Comparison of ENCODE assay signal across 8 mouse cellular contexts in genomic region chr7:143295356-143296000, GRCm38 (mm10).
DNase-seq lines count a peak whose midpoint lies in the region; ATAC-seq and TF ChIP-seq lines count a peak whose summit lies in the region.

No protein-coding gene starts in this region.

- TF ChIP-seq POLR2A in cerebellum, adult 2 months (IDR thresholded peaks at IDR 0.05; ENCODE audit: borderline replicate concordance, insufficient read depth, low read length), result 0 out of 2 replicates have a peak, but pooled peaks have one; percentile 5
- TF ChIP-seq POLR2A in testis, adult 2 months (IDR thresholded peaks at IDR 0.05; ENCODE audit: control insufficient read depth, low read depth, low read length), result no peak; the same call in 1 of the 2 replicates

- no peaks in the 10 kb centered on the region; the same call in 1 of the 2 replicates for H3K4me1 ChIP-seq in cerebellum, adult 2 months (ENCODE audit: control insufficient read depth, insufficient read depth, low read length)
- 0 out of 2 replicates have a peak, but pooled peaks cover 5% of the 10 kb centered on the region for H3K4me1 ChIP-seq in forebrain, postnatal 0 days (ENCODE audit: insufficient read depth)
- H3K4me1 ChIP-seq in liver, embryonic 13.5 days (replicated peaks), result peaks cover 32% of the 10 kb centered on the region
- H3K4me1 ChIP-seq in testis, adult 2 months (ENCODE audit: control insufficient read depth, insufficient read depth, low read length), result peaks cover 5% of the 10 kb centered on the region

- no peaks in the 10 kb centered on the region for H3K27me3 ChIP-seq in cerebellum, adult 2 months (ENCODE audit: control insufficient read depth, insufficient read depth, low read length)
- no peaks in the 10 kb centered on the region for H3K27me3 ChIP-seq in forebrain, postnatal 0 days (ENCODE audit: insufficient read depth, low read length)
- H3K27me3 ChIP-seq in liver, embryonic 13.5 days, result no peaks in the 10 kb centered on the region
- no peaks in the 10 kb centered on the region for H3K27me3 ChIP-seq in testis, adult 2 months (ENCODE audit: control insufficient read depth, insufficient read depth, low read length)

- no peak for ATAC-seq in forebrain, postnatal 0 days
- ATAC-seq in liver, embryonic 13.5 days (ENCODE audit: low read depth), result peak; percentile 21; the same call in 1 of the 2 replicates

- peak overlapping the region; percentile 86 for H3K4me3 ChIP-seq in cerebellum, adult 2 months (replicated peaks; ENCODE audit: insufficient read depth, low read depth, low read length)
- peak overlapping the region; percentile 46 for H3K4me3 ChIP-seq in forebrain, postnatal 0 days (ENCODE audit: low read depth, low read length)
- peak overlapping the region; percentile 74 for H3K4me3 ChIP-seq in liver, embryonic 13.5 days (replicated peaks)
- peak overlapping the region; percentile 87 for H3K4me3 ChIP-seq in testis, adult 2 months (ENCODE audit: control insufficient read depth, low read depth, low read length)

- no peak for TF ChIP-seq CTCF in cerebellum, adult 2 months (IDR thresholded peaks at IDR 0.05; ENCODE audit: borderline replicate concordance, insufficient read depth, low read depth, low read length)
- TF ChIP-seq CTCF in forebrain, postnatal 0 days (IDR thresholded peaks at IDR 0.05; ENCODE audit: low read depth), result no peak
- TF ChIP-seq CTCF in testis, adult 2 months (IDR thresholded peaks at IDR 0.05; ENCODE audit: control insufficient read depth, insufficient read depth, insufficient replicate concordance, low read depth, low read length), result no peak

- H3K27ac ChIP-seq in cerebellum, adult 2 months (ENCODE audit: insufficient read depth, low read length), result no peak overlapping the region
- peak overlapping the region; percentile 73 for H3K27ac ChIP-seq in forebrain, postnatal 0 days (ENCODE audit: low read depth, low read length)
- H3K27ac ChIP-seq in liver, embryonic 13.5 days, result peak overlapping the region; percentile 82
- H3K27ac ChIP-seq in testis, adult 2 months (ENCODE audit: control insufficient read depth, insufficient read depth, low read depth, low read length), result peak overlapping the region; percentile 94

- peak overlapping the region; percentile 52 for H3K9ac ChIP-seq in forebrain, postnatal 0 days
- peak overlapping the region; percentile 81 for H3K9ac ChIP-seq in liver, embryonic 13.5 days

- DNase-seq in heart, adult 11 months, result peak; percentile 90
- DNase-seq in heart, adult 8-10 months (ENCODE audit: low spot score), result no peak
- peak; percentile 48 to 52 for DNase-seq in cerebellum, adult 2 months
- DNase-seq in forebrain, postnatal 0 days, result peak; percentile 49
- peak; percentile 26 for DNase-seq in kidney, adult 11 months
- peak; percentile 17 for DNase-seq in liver, embryonic 13.5 days
- DNase-seq in naive thymus-derived CD4-positive, alpha-beta T cell, adult 2 months (ENCODE audit: low read depth), result peak; percentile 58

- no peaks in the 10 kb centered on the region for H3K36me3 ChIP-seq in forebrain, postnatal 0 days (ENCODE audit: insufficient read depth)
- H3K36me3 ChIP-seq in liver, embryonic 13.5 days, result no peaks in the 10 kb centered on the region
- no peaks in the 10 kb centered on the region for H3K36me3 ChIP-seq in testis, adult 2 months (ENCODE audit: control insufficient read depth, insufficient read depth, low read length)

- H3K9me3 ChIP-seq in forebrain, postnatal 0 days (ENCODE audit: low read length), result no peaks in the 10 kb centered on the region
- 0 out of 2 replicates have a peak, but pooled peaks cover 5% of the 10 kb centered on the region for H3K9me3 ChIP-seq in liver, embryonic 13.5 days (replicated peaks)

- H3K4me2 ChIP-seq in forebrain, postnatal 0 days (ENCODE audit: low read depth), result peak overlapping the region; percentile 53
- H3K4me2 ChIP-seq in liver, embryonic 13.5 days, result peak overlapping the region; percentile 67

- 57% methylated on average over 47 of the region's 47 CpGs for WGBS in cerebellum, adult 2 months
- WGBS in forebrain, postnatal 0 days, result 59% methylated on average over 47 of the region's 47 CpGs
- 54% methylated on average over 47 of the region's 47 CpGs for WGBS in liver, embryonic 13.5 days (ENCODE audit: insufficient replicate concordance)
